Mouse (Mus musculus) urinary bladder, postnatal 10 days (tissue): ENCODE data around the gene Srrm2.

Experiments
- DNase-seq: peaks from one replicate; pipeline ENCODE4 v3.0.0; 2022; ENCODE audit warnings: low spot score

Gene Srrm2

GRCm38 (mm10) chr17:23857193-23857592, 66.9 kb downstream of the Srrm2 start:
- DNase-seq: no peak

- DNase-seq: no peak
Observed at GRCm38 (mm10) chr17:23857913-23858312, 67.6 kb downstream of the Srrm2 start.

- no peak for DNase-seq
Observed at GRCm38 (mm10) chr17:23862926-23863325, 72.6 kb downstream of the Srrm2 start.

GRCm38 (mm10) chr17:23867756-23868155, 77.4 kb downstream of the Srrm2 start, which contains the start of gene Prss21:
Prss21 (plus strand) TSS chr17:23868056.
- no peak for DNase-seq

GRCm38 (mm10) chr17:23868513-23868912, 78.2 kb downstream of the Srrm2 start:
- DNase-seq: no peak
